Mouse (Mus musculus) frontal cortex, adult (tissue): ENCODE measurements at regions not wholly inside any gene's neighbourhood (a gene's known extent, or its start where the extent isn't known, plus 50 kb on each side); places are given as distances from the start of the nearest gene placed in this dataset.
"Not testable (repeated sequence)": the region's sequence is repeated elsewhere in the genome, so short reads cannot be mapped to it uniquely, and the experiment has no call there.

Experiments used
- ATAC-seq: cut with Nextera tagmentation; 2 replicates; pipeline ENCODE4 v1.9.2; 2017; ENCODE audit warnings: mild to moderate bottlenecking, moderate library complexity, mixed read lengths; ENCODE audit not compliant: low TSS enrichment

- no peak for ATAC-seq
Measured at GRCm38 (mm10) chr17:66206074-66206473, 82.8 kb downstream of the Ddx11 start.

- not testable (repeated sequence) for ATAC-seq
Measured at GRCm38 (mm10) chr17:66207653-66208497, 84.6 kb downstream of the Ddx11 start.

- peak; percentile 74 for ATAC-seq
Measured at GRCm38 (mm10) chr17:66208803-66209515, 85.6 kb downstream of the Ddx11 start.

GRCm38 (mm10) chr17:66211561-66211960 is 88.2 kb downstream of the Ddx11 start:
- peak; percentile 54 for ATAC-seq

GRCm38 (mm10) chr17:66212616-66213015 is 89.3 kb downstream of the Ddx11 start:
- ATAC-seq, result no peak

- ATAC-seq, result no peak
Measured at GRCm38 (mm10) chr17:66218321-66218720, 95.0 kb downstream of the Ddx11 start.

GRCm38 (mm10) chr17:66219669-66220435 is 96.5 kb downstream of the Ddx11 start:
- no peak for ATAC-seq

GRCm38 (mm10) chr17:66221256-66221655 is 97.9 kb downstream of the Ddx11 start:
- ATAC-seq, result peak; percentile 96

GRCm38 (mm10) chr17:66223711-66224110 is 100.4 kb downstream of the Ddx11 start:
- ATAC-seq, result no peak

GRCm38 (mm10) chr17:66224241-66224640 is 100.9 kb downstream of the Ddx11 start:
- ATAC-seq, result no peak

- ATAC-seq, result peak; percentile 35
Measured at GRCm38 (mm10) chr17:66232391-66232790, 109.1 kb downstream of the Ddx11 start.

GRCm38 (mm10) chr17:66232891-66233421 is 109.6 kb downstream of the Ddx11 start:
- peak; percentile 49 for ATAC-seq

- ATAC-seq, result peak; percentile 58
Measured at GRCm38 (mm10) chr17:66233451-66233951, 110.2 kb downstream of the Ddx11 start.

- ATAC-seq, result no peak
Measured at GRCm38 (mm10) chr17:66234432-66234831, 111.1 kb downstream of the Ddx11 start.

GRCm38 (mm10) chr17:66235096-66235805 is 111.9 kb downstream of the Ddx11 start:
- ATAC-seq, result peak; percentile 42

GRCm38 (mm10) chr17:66235806-66236335 is 112.6 kb downstream of the Ddx11 start:
- no peak for ATAC-seq

- ATAC-seq, result no peak
Measured at GRCm38 (mm10) chr17:66241868-66242622, 118.7 kb downstream of the Ddx11 start.

- no peak for ATAC-seq
Measured at GRCm38 (mm10) chr17:66244183-66244582, 120.9 kb downstream of the Ddx11 start.

- 0 out of 2 replicates have a peak, but pooled peaks have one; percentile 9 for ATAC-seq
Measured at GRCm38 (mm10) chr17:66246031-66246534, 122.8 kb downstream of the Ddx11 start.

- ATAC-seq, result no peak
Measured at GRCm38 (mm10) chr17:66251495-66251894, 128.2 kb downstream of the Ddx11 start.
